Mouse (Mus musculus): Measurements from ENCODE around the gene Cpne4. TPM values are rescaled to one million over a fixed set of nuclear protein-coding genes. Genes with fewer than 3 reads are reported as not detected.

Cpne4 gene
- total and polyA plus RNA-seq, 3 experiments, result not detected

DNA sequence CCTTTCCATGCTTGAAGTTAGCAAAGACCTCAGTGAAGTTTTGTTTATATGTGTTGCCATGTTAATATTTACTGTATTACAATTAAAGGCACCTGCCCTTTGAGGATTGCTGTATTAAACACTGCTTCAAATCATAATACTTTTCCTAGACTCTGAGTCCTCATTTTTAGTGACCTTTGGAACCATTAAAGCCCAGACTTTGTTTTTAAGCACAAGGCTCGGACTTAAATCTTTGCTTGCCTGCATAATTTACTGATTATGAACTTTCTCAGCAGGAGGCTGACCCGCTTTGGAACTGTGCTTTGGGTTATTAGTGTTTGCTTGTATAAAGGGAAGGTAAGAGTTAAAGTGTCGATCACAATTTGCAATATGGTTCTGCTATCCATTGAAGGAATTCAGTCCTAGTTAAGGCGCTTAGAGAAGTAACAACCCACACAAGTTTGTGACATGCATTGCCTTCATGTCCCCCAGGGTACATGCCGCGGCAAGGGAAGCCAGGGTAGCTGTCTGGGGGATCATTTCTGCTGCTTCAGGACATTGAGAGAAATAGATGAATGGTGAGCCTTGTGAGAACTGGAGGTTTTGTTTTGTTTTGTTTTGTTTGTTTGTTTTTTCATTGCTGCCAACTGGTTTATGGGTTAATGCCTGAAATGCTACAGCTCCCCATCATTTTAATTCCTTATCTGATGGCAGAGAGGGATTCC, 35.0 kb downstream of the Cpne4 start:
- Histone ChIP-seq H3K27ac (ENCODE audit: insufficient read depth, low read depth) (no peak overlapping the region), H3K79me2 (replicated peaks; ENCODE audit: control insufficient read depth, extremely low read depth, insufficient read depth, poor library complexity, severe bottlenecking) (no peaks in the 10 kb centered on the region), H3K4me1 (ENCODE audit: control insufficient read depth in 1 of 2, insufficient read depth in 2 of 2) (no peaks in the 10 kb centered on the region), H3K27me3 (replicated peaks) (peaks cover 72% of the 10 kb centered on the region), H3K9me3 (replicated peaks; ENCODE audit: low read length) (peaks cover 2% of the 10 kb centered on the region), H3K36me3 (replicated peaks in 1 of 2; ENCODE audit: control insufficient read depth in 1 of 2, insufficient read depth in 1 of 2, low read length in 1 of 2) (no peaks in the 10 kb centered on the region), H3K4me2 (ENCODE audit: insufficient read depth, low read depth, poor library complexity, severe bottlenecking) (no peak overlapping the region), H3K9ac (ENCODE audit: insufficient read depth, low read depth) (no peak overlapping the region), H3K4me3 (replicated peaks in 1 of 3; ENCODE audit: low read depth in 2 of 3, low read length in 2 of 3, poor library complexity in 1 of 3) (no peak overlapping the region)
- in situ Hi-C loops (cut with MboI; ENCODE audit: low pct_ligation_motif_present, low pct_unique_long_range_greater_than_20kb, low sequenced_read_pairs), result no loop called here
- TF ChIP-seq MYC (IDR thresholded peaks at IDR 0.05; ENCODE audit: low read depth, low read length) (no peak), EP300 (IDR thresholded peaks at IDR 0.05; ENCODE audit: low read length) (no peak), MAZ (IDR thresholded peaks at IDR 0.05; ENCODE audit: low read depth, low read length) (no peak), IRF4 (IDR thresholded peaks at IDR 0.05; ENCODE audit: low read depth, low read length) (no peak), USF2 (conservative IDR thresholded peaks at IDR 0.05; ENCODE audit: low read depth, low read length) (no peak), JUND (conservative IDR thresholded peaks at IDR 0.05; ENCODE audit: low read depth, low read length) (no peak), TBP (conservative IDR thresholded peaks at IDR 0.05; ENCODE audit: low read depth, low read length) (no peak), CTCF (conservative IDR thresholded peaks at IDR 0.05 in 1 of 2, IDR thresholded peaks at IDR 0.05 in 1 of 2; ENCODE audit: low read depth in 2 of 2, low read length in 2 of 2) (no peak), JUN (IDR thresholded peaks at IDR 0.05; ENCODE audit: insufficient read depth, low read depth, low read length) (no peak), GABPA (IDR thresholded peaks at IDR 0.05; ENCODE audit: insufficient replicate concordance, low read depth, low read length) (no peak), RCOR1 (conservative IDR thresholded peaks at IDR 0.05; ENCODE audit: low read depth, low read length) (no peak), TCF12 (IDR thresholded peaks at IDR 0.05; ENCODE audit: low read depth, low read length) (no peak), NRF1 (IDR thresholded peaks at IDR 0.05; ENCODE audit: low read depth, low read length) (no peak), MAFK (IDR thresholded peaks at IDR 0.05; ENCODE audit: insufficient replicate concordance, low read length) (no peak), POLR2AphosphoS2 (IDR thresholded peaks at IDR 0.05; ENCODE audit: low read depth, low read length) (no peak)
- dilution Hi-C loops (cut with MboI; ENCODE audit: extremely low pct_ligation_motif_present, extremely low pct_unique_long_range_greater_than_20kb, low sequenced_read_pairs), result no loop called here
- DNase-seq (ENCODE audit: extremely low read depth), result no peak

DNA sequence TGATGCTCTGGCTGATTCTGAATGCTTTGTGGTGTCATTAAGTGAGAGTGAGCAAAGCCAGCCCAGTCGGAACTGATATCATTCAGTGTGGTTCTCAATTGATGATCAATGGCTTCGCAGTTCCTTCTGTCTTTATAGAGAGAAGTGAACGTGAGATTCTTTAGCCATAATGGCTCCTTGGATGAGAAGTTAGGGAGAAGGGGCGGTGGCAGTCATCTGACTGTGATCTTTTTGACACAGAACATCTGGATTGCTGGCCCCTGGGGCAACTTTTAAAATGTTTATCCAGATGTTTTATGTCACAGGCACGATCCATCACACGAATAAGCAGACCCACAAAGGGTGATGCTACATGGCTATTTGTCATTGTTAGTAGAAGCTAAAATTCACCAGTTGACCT, 35.6 kb downstream of the Cpne4 start:
- in situ Hi-C loops (cut with MboI; ENCODE audit: low pct_ligation_motif_present, low pct_unique_long_range_greater_than_20kb, low sequenced_read_pairs) (no loop called here), dilution Hi-C loops (cut with MboI; ENCODE audit: extremely low pct_ligation_motif_present, extremely low pct_unique_long_range_greater_than_20kb, low sequenced_read_pairs) (no loop called here)
- no peak overlapping the region for H3K27ac ChIP-seq (ENCODE audit: insufficient read depth, low read depth)
- no peak overlapping the region for H3K9ac ChIP-seq (ENCODE audit: insufficient read depth, low read depth)
- H3K79me2 ChIP-seq (replicated peaks; ENCODE audit: control insufficient read depth, extremely low read depth, insufficient read depth, poor library complexity, severe bottlenecking), result no peaks in the 10 kb centered on the region
- TF ChIP-seq GABPA (IDR thresholded peaks at IDR 0.05; ENCODE audit: insufficient replicate concordance, low read depth, low read length) (no peak), MAZ (IDR thresholded peaks at IDR 0.05; ENCODE audit: low read depth, low read length) (no peak), HCFC1 (IDR thresholded peaks at IDR 0.05; ENCODE audit: low read depth, low read length) (no peak), POLR2AphosphoS2 (IDR thresholded peaks at IDR 0.05; ENCODE audit: low read depth, low read length) (no peak), MAFK (IDR thresholded peaks at IDR 0.05; ENCODE audit: insufficient replicate concordance, low read length) (no peak), CHD1 (IDR thresholded peaks at IDR 0.05; ENCODE audit: low read depth, low read length) (no peak), ZMIZ1 (IDR thresholded peaks at IDR 0.05; ENCODE audit: low read depth, low read length) (no peak), MEF2A (IDR thresholded peaks at IDR 0.05; ENCODE audit: borderline replicate concordance, low read depth, low read length) (no peak), POLR2A (IDR thresholded peaks at IDR 0.05; ENCODE audit: low read depth, low read length) (no peak), MYC (IDR thresholded peaks at IDR 0.05; ENCODE audit: low read depth, low read length) (no peak), ETS1 (conservative IDR thresholded peaks at IDR 0.05; ENCODE audit: low read depth, low read length) (no peak), NRF1 (IDR thresholded peaks at IDR 0.05; ENCODE audit: low read depth, low read length) (no peak), USF2 (conservative IDR thresholded peaks at IDR 0.05; ENCODE audit: low read depth, low read length) (no peak), IRF4 (IDR thresholded peaks at IDR 0.05; ENCODE audit: low read depth, low read length) (no peak), JUN (IDR thresholded peaks at IDR 0.05; ENCODE audit: insufficient read depth, low read depth, low read length) (no peak)
- no peaks in the 10 kb centered on the region for H3K4me1 ChIP-seq (ENCODE audit: control insufficient read depth in 1 of 2, insufficient read depth in 2 of 2)
- no peaks in the 10 kb centered on the region for H3K9me3 ChIP-seq (replicated peaks; ENCODE audit: low read length)
- H3K36me3 ChIP-seq (replicated peaks in 1 of 2; ENCODE audit: control insufficient read depth in 1 of 2, insufficient read depth in 1 of 2, low read length in 1 of 2), result no peaks in the 10 kb centered on the region
- peaks cover 77% of the 10 kb centered on the region for H3K27me3 ChIP-seq (replicated peaks)
- no peak for DNase-seq (ENCODE audit: extremely low read depth)
- H3K4me2 ChIP-seq (ENCODE audit: insufficient read depth, low read depth, poor library complexity, severe bottlenecking), result no peak overlapping the region
- H3K4me3 ChIP-seq (replicated peaks in 1 of 3; ENCODE audit: low read depth in 2 of 3, low read length in 2 of 3, poor library complexity in 1 of 3), result no peak overlapping the region
